Mouse (Mus musculus) heart, postnatal 4 days (tissue): ENCODE measurements around the gene Lbhd2. TPM values are rescaled to one million over a fixed set of nuclear protein-coding genes. Genes with fewer than 3 reads are reported as not detected.

Experiments used
- DNase-seq: peaks from one replicate; pipeline ENCODE4 v3.0.0; 2021
- total RNA-seq, 2 experiments: library from RNA; stranded (reverse); gene quantifications; 2 replicates each; pipeline ENCODE4 v1.2.3; 2021

Lbhd2 gene
- not detected for total RNA-seq

DNA sequence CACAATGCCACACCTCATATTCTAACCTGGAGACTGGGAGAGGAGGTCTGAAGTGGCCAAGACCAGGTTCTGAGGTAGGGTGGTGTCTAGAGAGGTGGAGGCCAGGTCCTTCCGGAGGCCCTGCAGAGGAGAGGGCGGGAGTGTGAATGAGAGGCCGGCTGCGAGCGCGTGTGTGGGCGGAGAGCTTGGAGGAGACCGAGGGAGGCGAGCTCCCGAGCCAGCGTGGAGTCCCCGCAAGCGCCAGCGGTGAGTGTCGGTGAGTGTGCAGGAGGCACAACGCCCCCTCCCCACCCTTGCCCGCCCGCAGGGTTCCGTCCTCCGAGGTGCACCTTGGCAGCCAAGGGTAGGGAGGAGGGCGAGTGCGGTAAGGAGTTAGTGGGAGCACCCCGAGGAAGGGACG lies at the start of gene Lbhd2:
Gene Lbhd2, plus strand, starts transcription at position 188 of the 400 bp plus-strand sequence.
- peak; percentile 37 for DNase-seq

DNA sequence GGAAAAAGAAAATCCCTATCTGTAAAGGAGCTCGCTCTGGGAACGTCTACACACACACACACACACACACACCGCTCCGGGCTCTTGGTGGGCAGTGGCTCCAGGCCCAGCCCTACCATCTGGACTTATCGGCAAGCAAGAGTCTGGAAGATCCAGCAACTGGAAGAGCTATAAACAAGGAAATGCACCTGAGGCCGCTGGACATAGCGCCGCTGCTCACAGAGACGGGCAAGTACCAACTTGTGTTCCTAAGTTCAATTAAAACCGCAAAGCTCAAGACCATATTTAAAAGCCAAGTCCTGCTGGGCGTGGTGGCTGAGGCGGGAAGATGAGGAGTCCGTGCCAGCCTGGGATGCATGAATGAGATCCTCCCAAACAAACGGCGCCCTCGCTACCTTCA lies 45.9 kb upstream of the Lbhd2 start:
- DNase-seq = no peak

DNA sequence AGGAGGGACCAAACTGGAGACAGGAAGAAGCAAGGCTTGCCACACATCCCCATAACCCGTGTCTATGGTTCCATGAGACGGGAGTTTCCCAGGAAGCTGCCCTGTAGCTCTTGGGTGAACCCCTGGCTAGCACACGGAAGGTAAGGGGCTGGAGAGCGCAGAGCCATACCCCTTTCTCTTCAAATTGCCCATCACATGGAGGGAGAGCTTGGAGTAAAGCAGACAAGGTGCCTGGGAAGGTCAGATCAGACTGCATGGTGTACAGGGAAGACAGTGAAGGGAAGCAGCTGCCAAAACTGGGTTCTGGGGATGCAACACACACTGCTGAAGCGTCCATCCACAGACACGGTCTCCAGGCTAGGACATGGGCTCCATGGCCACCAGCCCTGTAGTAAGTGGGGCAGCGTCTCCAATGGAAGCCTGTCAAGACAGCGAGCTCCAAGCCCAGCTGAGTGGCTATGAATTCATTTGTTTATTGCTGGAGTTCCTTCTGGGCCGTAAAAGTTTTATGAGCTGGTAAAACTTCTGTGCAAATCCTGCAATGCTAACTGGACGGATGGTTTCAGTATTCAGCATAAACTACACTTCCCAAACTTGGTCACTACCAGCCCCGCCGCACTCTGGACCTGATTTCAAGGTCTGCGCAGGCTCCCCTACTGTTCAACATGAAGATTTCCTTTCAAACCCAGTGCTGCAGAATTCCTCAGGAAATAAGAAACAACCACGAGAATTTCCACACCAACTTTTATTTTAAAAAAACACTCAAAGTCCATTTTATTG lies 45.1 kb upstream of the Lbhd2 start:
- DNase-seq = no peak

DNA sequence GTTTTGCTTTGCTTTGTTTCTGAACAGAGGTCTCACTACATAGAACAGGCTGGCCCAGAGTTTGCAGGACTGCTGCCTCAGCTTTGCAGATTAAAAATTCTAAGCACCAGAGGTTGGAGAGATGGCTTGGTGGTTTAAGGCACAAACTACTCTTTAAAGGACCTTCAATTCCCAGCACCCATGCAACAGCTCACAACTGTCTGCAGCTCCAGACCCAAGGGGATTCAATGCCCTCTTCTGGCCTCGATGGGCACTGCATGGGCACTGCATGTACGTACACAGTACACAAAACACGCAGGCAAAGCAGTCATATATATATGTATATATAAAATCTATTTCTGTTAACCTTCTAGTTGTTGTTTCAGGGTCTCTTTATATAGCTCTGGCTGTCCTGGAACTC lies 42.4 kb upstream of the Lbhd2 start:
- DNase-seq = no peak

DNA sequence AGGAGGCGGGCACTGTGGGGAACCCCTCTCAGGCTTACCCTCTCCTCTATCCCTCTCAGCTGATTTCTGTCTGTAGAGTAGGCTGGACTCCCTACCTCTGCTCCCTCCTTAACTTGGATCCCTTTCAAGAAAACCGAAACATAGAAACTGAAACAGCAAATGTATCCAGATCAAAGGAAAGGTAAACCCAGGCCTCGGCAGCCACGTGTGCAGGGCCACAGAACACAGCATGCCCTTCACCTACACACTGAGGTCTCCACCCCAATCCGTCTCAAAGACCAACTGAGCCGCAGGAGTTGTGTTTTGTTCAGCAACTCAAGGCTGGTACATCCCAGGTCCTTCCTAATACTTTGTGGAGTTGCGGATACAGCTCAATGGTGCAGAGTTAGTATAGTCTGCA lies 39.5 kb upstream of the Lbhd2 start:
- no peak for DNase-seq

DNA sequence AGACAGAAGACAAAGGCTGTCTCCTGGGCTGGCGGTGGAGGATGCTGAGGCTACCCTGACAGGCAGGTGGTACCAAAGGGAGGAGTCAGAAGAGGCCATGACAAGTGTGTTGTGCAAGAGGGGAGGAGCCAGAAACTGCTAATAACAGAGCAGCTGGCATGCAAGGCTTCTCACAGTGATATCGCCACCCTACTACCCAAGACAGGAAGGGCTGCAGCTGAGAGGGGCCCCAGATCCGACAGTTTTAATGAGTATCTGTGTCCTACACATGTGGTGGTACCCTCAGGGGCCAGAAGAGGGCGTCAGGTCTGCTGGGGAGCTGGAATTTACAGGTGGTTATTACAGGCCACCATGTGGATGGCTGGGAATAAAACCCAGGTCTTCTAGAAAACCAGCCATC lies 36.4 kb upstream of the Lbhd2 start:
- no peak for DNase-seq

DNA sequence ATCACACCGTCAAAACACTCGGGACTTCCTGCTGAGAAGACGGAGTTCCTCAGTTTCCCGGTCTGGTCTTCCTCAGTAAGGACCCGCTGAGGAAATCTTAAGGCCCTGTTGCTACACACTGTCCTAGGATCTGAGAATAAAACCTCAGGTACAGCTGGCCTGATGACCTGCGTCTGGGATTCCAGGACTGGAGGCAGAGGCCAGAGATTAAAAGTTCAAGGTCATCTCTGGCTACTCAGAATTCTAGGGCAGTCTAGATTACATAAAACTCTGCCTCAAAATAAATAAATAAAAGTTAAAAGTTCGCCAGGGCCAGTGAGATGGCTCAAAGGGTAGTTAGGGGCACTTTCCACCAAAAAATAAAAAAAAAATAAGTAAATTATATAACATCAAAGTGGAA lies 34.7 kb upstream of the Lbhd2 start:
- no peak for DNase-seq

DNA sequence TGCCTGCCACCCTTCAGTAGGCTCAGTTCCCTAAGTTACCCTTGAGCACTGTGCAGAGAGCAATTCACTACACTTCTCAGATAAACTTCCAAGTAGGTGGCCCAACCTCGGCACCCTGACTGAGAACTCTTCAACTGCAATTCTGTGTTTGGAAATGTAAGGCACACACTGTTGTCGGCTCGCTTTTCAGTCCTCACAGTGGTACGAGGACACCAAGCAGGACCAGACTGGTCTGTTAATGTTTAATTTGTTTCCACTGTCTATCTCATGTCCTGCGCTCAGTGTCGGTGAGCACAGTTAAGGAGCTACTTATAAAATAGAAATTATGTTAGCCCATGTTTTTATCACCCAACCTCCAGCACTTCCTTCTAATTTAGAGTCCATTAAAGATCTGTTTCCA lies 33.2 kb upstream of the Lbhd2 start:
- no peak for DNase-seq

DNA sequence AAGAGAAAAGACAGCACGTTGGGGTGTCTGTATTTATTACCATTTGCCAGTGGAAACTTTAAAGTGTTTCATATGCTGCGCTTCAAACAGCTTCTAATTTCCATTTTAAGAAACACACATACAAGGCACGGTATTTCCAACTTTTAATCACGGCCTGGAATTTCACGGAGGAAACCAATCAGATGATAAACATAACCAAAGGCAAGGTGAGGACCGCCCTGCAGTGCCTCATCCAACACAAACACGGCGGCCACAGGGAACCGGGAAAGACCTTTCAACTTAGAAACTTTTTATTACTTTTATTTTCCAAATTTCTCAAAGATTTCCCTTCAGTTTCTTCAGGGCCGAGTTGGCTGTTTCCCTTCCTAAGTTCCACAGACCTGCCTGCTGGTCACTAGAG lies 31.9 kb upstream of the Lbhd2 start:
- DNase-seq = no peak

DNA sequence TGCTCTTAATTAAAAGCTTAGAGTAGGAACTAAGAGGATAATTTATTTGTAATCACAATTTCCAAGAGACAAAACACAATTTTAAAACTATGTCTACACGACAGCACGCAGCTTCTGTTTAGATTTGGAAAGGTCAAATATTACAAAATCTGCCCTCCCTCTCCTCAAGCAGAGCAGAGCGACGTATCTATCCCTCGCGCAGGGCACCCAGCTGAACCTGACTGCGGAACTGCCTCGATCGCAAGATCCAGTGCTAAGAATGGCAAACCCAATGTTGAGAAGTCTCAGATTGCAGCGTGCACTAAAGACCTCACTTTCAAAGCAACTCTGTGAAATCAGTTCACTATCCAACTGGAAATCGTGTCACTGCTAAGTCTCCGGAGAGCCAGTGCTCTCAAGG lies 31.1 kb upstream of the Lbhd2 start:
- DNase-seq = no peak

DNA sequence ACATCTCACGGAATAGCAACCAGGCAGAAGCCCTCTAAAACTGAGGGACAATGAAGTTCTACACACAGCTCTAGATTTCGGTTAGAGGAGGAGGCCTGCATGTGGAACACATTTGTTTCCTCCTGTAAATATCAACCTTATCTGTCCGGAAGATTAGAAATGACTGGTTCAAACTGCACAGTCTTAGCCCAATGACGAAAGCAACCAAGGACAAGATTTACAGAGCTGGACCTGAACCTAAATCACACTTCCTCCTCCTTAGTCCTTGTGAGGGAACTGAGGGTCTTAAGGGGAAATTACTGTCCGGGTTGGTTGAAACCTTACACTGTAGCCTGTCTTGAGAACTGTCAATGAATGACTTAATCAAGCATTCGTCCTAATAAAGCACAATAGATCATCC lies 30.6 kb upstream of the Lbhd2 start:
- no peak for DNase-seq

DNA sequence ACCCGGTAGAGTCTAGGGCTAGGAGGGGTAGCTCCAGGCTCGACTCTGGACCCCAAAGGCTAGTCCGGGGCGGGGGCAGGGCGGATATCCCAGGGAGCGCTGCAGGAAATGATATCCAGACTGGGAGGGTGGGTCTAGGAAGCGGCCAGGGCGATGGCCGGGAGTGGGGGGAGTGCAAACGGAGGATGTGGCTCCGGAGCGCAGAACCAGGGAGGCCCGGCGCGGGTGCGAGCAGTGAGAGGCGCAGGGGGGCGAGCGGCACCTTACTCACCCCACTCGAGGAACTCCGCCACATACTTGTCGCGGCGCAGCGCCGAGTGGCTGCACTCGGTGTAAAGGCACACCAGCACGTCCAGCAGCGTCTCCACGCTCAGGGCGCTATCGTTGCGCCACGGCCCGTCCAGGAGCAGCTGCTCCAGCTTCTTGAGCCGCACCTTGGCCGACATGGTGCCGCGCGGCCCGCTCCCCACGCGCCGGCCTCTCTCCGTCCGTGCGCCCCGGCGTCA lies 29.7 kb upstream of the Lbhd2 start:
- peak; percentile 80 for DNase-seq

DNA sequence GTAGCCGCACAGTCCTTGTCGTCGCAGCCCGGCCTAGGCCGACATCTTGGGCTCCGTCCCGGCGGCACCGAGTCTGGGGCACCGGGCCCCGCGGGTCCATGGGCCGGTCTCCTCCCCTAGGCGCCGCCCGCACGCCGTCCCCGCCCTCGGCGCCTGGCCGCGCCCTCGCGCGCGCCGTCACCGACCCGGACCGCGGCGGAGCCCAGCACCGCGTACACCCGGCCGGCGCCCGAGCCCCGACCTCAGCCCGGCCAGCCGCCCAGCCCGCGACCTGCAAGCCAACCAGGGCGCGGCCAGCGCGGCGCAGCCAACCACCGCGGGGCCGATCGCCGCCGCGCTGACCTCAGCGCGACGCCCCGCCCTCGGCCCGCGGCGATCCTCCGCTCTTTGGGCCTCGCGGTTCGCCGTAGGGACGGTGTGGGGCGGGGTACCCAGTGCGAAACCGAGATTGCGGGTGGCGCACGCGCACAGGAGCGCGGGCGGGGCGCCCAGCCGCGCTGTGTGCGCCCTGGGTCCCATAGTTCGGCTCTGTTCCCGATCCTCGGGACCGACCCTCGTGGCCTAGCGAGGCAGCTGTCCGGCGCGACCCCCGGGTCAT lies 29.1 kb upstream of the Lbhd2 start, which contains the start of gene Cdc42bpb:
Gene Cdc42bpb, minus strand, starts transcription at position 343 of the 598 bp plus-strand sequence.
- peak; percentile 95 for DNase-seq

DNA sequence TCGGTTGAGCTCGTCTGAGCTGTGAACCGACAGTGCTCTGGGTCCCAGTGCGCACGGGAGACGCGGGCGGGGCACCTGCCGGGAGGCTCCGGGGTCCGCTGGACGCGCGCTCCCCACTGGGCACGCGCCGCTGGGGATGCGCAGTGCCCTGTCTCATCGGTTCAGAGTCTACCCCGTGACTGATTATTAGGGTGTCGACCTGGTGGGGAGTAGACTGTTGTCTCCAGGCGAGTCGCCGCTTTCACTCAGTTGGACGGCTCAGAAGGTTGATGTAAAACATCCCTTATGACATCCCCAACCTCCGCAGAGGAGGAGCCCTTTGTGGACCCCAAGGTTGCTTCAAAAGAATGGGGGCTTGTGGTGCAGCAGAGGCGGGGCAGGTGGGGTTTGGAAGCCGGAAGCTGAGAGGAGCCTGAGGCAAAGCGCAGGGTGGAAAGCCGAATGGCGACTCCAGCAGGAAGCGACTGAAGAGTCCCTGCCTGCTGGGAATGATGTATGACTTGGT lies 28.6 kb upstream of the Lbhd2 start:
- peak; percentile 55 for DNase-seq

DNA sequence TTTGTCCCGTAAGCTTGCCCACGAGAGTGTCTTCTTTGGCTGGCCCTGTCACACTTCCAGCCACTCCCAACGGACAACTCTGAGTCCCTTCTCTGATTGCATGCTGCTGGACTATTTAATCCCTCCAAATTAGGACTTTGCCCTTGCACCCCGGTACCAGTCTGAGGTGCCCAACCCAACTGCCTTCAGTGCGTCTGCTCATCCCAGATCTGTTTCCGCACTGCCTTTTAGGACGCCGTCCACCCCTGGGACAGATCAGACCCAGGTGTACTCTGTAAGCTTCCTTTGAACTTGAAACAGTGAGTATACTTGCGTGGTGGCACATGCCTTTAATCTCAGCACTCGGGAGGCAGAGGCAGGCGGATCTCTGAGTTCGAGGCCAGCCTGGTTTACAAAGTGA lies 27.8 kb upstream of the Lbhd2 start:
- DNase-seq = no peak

DNA sequence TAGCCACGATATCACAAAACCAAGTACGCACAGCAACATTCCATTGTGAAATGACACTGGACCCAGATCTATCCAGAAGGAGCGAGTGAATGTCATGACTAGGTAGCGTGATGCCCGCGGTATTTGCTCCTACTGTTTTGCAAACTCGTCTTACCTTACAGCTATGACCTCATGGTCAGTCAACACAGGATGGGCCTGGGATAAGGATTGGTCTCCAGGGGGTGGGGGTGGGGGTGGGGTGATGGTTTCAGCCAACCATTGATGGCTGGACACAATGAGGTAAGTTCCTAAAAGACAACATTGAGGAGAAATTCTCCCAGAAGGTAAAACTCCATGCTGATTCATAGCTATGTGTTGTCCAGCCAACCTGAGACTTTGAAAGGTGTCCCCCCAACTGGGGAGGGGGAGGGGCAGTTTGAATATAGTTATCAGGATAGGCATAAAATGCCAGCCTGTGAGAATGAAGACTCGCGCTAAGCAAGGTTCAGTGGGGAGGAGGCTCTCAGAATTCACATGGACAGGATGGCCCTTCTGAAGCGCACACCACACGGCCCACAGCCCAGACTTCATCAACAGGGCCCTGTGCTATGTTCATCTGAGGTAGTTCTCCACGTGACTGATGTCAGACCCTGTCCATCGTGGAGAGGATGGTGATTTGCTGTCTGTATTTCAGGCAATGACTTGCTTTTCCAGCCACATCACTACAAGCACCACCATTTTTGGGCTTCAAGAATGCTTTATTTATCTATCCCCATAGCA lies 20.5 kb upstream of the Lbhd2 start:
- no peak for DNase-seq

DNA sequence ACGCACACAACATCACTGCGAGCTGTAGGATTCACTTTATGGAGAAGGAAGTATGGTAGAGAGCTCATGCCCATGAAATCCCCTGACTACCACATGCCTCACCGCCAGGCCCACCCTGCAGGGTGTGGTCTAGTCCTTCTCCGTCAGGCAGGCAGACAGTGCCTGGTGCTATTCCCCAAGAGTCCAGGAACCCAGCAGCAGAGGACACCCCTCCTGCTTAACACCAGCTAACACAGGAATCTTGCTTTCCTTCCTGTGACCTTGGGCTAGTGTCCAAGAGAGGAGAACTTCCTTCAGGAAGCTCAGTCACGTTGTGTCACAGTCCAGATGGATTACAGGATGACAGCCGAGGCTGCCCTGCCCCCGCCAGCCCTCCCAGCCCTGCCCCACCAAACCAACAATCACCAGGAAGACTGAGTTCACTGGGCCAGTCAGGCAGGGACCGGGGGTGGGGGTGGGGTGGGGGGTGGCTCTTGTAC lies 19.9 kb upstream of the Lbhd2 start:
- DNase-seq = peak; percentile 69

DNA sequence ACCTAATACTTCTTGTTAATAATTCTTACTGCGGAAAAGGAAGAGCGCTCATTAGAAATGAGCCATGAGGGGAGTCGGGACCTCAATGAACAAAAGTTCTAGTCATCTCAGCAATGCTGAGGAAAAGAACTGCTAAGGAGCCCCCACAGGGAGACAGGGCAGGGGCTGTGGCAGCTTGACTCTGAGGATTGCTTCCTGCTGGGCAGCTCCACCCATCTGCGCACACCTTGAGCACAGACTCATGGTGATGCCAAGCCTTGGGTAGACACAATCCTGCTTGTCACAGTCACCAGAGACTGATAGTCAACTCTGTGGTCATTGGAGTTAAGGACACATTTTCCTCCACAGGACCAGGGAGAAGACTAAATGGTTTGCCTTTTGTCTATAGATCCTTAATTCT lies 19.5 kb upstream of the Lbhd2 start:
- DNase-seq = no peak

DNA sequence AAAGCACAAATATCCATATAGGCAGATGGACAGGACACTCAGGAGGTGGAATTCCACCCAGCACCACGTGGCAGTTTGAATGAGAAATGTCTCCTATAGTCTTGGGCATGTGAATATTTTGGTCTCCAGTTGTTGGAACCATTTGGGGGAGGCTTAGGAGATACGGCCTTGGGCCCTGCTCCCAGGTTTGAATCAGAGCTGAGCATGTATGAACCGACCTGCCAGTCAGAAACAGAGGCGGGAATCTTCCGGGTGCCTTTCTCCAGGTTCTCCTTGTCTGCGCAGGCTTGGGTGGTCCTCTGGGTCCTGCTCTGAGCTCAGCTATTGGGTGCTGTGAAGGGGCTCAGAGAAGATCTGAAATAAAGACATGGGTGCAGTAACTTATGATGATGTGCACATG lies 12.6 kb upstream of the Lbhd2 start:
- no peak for DNase-seq

DNA sequence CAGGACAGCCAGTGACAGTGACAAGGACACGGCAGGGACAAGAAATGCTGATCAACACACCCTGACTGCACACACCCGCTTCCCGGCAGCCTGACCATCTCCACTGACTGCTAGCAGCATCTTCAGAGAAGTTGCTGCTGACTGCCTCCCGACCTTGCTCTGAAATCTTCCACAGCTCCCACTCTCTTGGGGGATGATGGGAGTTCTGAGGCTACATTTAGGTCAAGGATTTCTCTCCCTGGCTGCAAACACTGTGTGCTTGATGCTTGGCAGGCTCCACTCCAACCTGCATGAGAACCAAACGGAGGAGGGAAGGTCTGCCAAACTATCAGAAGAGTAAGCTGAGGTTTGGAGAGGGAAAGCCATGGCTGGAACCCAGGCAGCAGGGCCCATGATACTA lies 9.6 kb upstream of the Lbhd2 start:
- DNase-seq = no peak

DNA sequence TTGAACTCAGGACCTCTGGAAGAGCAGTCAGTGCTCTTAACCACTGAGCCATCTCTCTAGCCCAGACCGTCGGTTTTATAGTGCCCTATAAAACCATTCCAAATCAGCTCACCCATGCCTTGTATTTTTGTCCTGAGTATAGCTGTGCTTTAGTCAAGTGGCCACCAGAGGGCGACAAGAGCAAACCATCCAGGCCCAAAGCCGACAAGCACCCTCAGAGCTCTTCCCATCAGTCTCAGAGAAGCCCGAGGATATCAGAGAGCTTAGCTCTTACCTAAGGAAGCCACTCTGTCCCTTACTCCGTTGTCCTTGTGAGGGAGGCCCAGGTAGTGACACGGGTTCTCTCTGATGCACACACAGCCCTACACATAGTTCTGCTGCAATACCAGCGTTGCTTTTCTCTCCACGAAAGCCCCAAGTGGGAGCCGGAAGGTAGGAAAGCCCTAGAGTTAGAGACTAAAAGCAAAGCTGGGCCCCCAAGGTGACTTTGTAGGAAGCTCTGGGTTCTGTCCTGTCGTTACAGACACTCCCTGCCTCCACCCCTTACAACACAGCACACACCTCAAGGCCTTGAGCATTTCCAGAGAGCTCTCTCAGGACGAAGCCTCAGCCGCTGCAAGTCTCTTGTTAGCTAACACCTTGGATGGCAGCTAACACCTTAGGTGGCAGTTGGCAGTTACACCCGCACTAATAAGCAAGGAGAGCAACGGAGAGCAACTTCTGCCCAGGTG lies 5.0 kb upstream of the Lbhd2 start:
- DNase-seq = peak; percentile 85

DNA sequence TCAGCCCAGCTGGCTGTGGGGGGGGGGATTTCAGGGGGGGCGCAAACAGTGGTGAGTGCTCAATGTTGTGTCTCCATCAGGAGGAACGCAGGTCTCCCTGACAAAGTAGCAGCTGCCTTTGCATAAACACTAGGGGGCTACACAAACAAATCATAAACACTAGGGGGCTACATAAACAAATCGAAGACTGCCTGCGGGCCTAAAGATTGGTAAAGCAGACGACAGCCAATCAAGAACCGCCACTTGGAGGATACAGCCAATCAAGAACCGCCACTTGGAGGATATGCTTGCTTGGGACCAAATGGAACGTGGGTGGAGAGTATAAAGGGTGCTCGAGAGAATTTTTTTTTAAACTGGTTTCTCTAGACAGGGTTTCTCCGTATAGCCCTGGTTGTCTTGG lies 1.7 kb upstream of the Lbhd2 start:
- no peak for DNase-seq
